ENCODE assay signal across 8 mouse cellular contexts in the genomic region with DNA sequence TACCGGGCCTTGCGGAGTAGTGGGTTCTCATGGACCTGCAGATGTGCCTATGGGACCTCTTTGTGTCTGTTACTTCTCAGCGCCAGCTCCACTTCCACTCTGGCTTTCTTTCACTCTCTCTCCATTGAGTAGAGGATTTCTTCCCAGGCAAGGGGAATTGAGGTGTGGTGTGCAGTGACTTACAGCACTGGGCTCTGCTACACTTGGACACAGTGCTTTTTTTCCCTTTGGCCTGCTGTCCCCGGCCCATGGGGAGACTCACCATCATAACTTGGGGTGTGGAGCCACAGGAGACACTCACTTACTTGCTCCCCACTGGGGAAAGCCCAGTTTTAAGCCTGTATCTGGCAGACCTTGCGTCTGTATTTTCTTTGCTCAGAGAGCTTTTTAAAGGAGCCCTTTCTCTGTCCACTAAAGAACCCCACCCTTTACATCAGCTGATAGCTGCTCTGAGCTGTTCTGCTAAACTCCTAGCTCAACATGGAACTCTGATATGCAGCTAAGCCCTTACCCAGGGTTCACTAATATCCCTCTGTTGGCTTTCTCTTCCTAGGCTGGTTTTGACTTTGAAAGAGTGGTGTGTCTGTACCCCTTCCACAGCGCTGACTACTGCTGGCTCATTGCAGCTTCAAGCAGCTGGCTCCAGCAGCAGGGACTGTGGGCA. TPM values are rescaled to one million over a fixed set of nuclear protein-coding genes. Genes with fewer than 3 reads are reported as not detected.
DNase-seq lines count a peak whose midpoint lies in the region; ATAC-seq and TF ChIP-seq lines count a peak whose summit lies in the region.

No protein-coding gene starts in this region.

- peaks cover 78% of the 10 kb centered on the region for H3K79me2 ChIP-seq in macrophage (ENCODE audit: inconsistent target)

- H3K4me2 ChIP-seq in heart, embryonic 11.5 days = peak overlapping the region; percentile 92

- H3K4me1 ChIP-seq in heart, embryonic 11.5 days (ENCODE audit: control insufficient read depth, insufficient read depth, low read length) = peaks cover 61% of the 10 kb centered on the region
- H3K4me1 ChIP-seq in bone marrow, adult 2 months (ENCODE audit: control insufficient read depth, insufficient read depth, low read length) = peaks cover 8% of the 10 kb centered on the region
- peaks cover 56% of the 10 kb centered on the region for H3K4me1 ChIP-seq in hindbrain, embryonic 10.5 days (replicated peaks)

- no peak for DNase-seq in heart, postnatal 4 days
- DNase-seq in hindbrain, embryonic 10.5 days (ENCODE audit: low spot score) = no peak
- no peak for DNase-seq in gastrocnemius, postnatal 14 days
- DNase-seq in frontal cortex, postnatal 25 days (ENCODE audit: low spot score in 2 of 2) = no peak

- peak overlapping the region; percentile 90 for H3K9ac ChIP-seq in heart, embryonic 11.5 days (ENCODE audit: low read depth, low read length)

- ATAC-seq in heart, embryonic 11.5 days (replicated peaks; ENCODE audit: insufficient number of reproducible peaks, low FRiP score, low TSS enrichment) = no peak
- ATAC-seq in erythroid progenitor cell, adult 5-6 weeks (replicated peaks; ENCODE audit: low FRiP score, poor library complexity, severe bottlenecking) = no peak

- peaks cover 16% of the 10 kb centered on the region for H3K36me3 ChIP-seq in heart, embryonic 11.5 days (ENCODE audit: control insufficient read depth, insufficient read depth, low read length)
- H3K36me3 ChIP-seq in hindbrain, embryonic 10.5 days = peaks cover 55% of the 10 kb centered on the region
- H3K36me3 ChIP-seq in macrophage (ENCODE audit: inconsistent target) = peaks cover 34% of the 10 kb centered on the region

- no peak for TF ChIP-seq CTCF in bone marrow, adult 2 months (IDR thresholded peaks at IDR 0.05; ENCODE audit: control insufficient read depth, insufficient read depth, low read length)

- 76% methylated on average over 6 of the region's 6 CpGs for WGBS in heart, embryonic 11.5 days (ENCODE audit: insufficient replicate concordance)
- 81% methylated on average over 6 of the region's 6 CpGs for WGBS in bone marrow, adult 2 months
- 92% methylated on average over 6 of the region's 6 CpGs for WGBS in hindbrain, embryonic 10.5 days
- 98% methylated on average over 6 of the region's 6 CpGs for WGBS in macrophage (ENCODE audit: missing documents)

- H3K27ac ChIP-seq in heart, embryonic 11.5 days (ENCODE audit: low read depth, low read length) = peak overlapping the region; percentile 83
- H3K27ac ChIP-seq in bone marrow, adult 2 months (ENCODE audit: control insufficient read depth, insufficient read depth, low read depth, low read length, poor library complexity) = peak overlapping the region; percentile 33; the same call in 1 of the 2 replicates
- H3K27ac ChIP-seq in hindbrain, embryonic 10.5 days = peak overlapping the region; percentile 92; the same call in 1 of the 2 replicates
- H3K27ac ChIP-seq in macrophage = 0 out of 2 replicates have a peak overlapping the region, but pooled peaks have one; percentile 82

- H3K4me3 ChIP-seq in heart, embryonic 11.5 days (ENCODE audit: low read depth, low read length) = peak overlapping the region; percentile 97
- H3K4me3 ChIP-seq in bone marrow, adult 2 months (replicated peaks; ENCODE audit: control insufficient read depth, low read depth, low read length) = peak overlapping the region; percentile 9
- peak overlapping the region; percentile 94 for H3K4me3 ChIP-seq in hindbrain, embryonic 10.5 days
- H3K4me3 ChIP-seq in macrophage (ENCODE audit: inconsistent target) = no peak overlapping the region

- TF ChIP-seq POLR2A in bone marrow, adult 2 months (IDR thresholded peaks at IDR 0.05; ENCODE audit: borderline replicate concordance, control insufficient read depth, low read depth, low read length) = no peak

- H3K9me3 ChIP-seq in heart, embryonic 11.5 days (replicated peaks; ENCODE audit: control insufficient read depth, low read length) = no peaks in the 10 kb centered on the region
- H3K9me3 ChIP-seq in hindbrain, embryonic 10.5 days = no peaks in the 10 kb centered on the region

- intact Hi-C loops in gastrocnemius, postnatal 14 days (cut with DNase I; ENCODE audit: low total_unique reads) = no loop called here

- no peaks in the 10 kb centered on the region for H3K27me3 ChIP-seq in heart, embryonic 11.5 days (ENCODE audit: control insufficient read depth, insufficient read depth, low read length)
- no peaks in the 10 kb centered on the region for H3K27me3 ChIP-seq in hindbrain, embryonic 10.5 days (ENCODE audit: insufficient read depth, poor library complexity, severe bottlenecking)

RNA-seq across cellular contexts. Expression of gene Ehd1, which starts 3.1 kb away (rescaled TPM):
- polyA plus RNA-seq in heart, embryonic 11.5 days (2014; fragmentation: Nextera tagmentation; extraction: Ambion mirVana) = 70.0 and 82.8 TPM in 2 replicates
- total RNA-seq in heart, postnatal 4 days (2021) = 100 to 1,000 TPM in 1 of 2 experiments, 10 to 100 TPM in 1; 97.8 to 114 TPM
- 40.0 and 63.1 TPM in 2 replicates for polyA plus RNA-seq in bone marrow, adult 2 months (2011; ENCODE audit: insufficient read depth, insufficient read length, low replicate concordance, missing spikeins)
- 87.8 and 103 TPM in 2 replicates for polyA plus RNA-seq in hindbrain, embryonic 10.5 days (2016; fragmentation: Nextera tagmentation; extraction: Ambion mirVana)
- total RNA-seq in macrophage (2018; cell fraction: chromatin; rRNA removed) = 1,000 to 10,000 TPM in 4 of 26 experiments, 100 to 1,000 TPM in 20, 10 to 100 TPM in 2; 36.6 to 1,396 (median 780) TPM
- 100 to 1,000 TPM in 20 of 26 experiments, 10 to 100 TPM in 6; 47.9 to 723 (median 253) TPM for total RNA-seq in macrophage (2018; cell fraction: cytosol; rRNA removed)
- 1,000 to 10,000 TPM in 5 of 26 experiments, 100 to 1,000 TPM in 20, 10 to 100 TPM in 1; 56.7 to 1,172 (median 683) TPM for total RNA-seq in macrophage (2018; cell fraction: nucleus; rRNA removed)
- polyA plus RNA-seq in macrophage (2018) = 42.9 to 146 TPM (median 81.6 TPM) in 3 replicates
- total RNA-seq in erythroid progenitor cell, adult 5-6 weeks (2015; ENCODE audit: low replicate concordance) = 20.1 and 23.4 TPM in 2 replicates
- 17.5 and 30.7 TPM in 2 replicates for total RNA-seq in erythroid progenitor cell, adult 5-6 weeks (2017; ENCODE audit: low replicate concordance)
- 10 to 100 TPM; 40.5 to 50.8 TPM for total RNA-seq in gastrocnemius, postnatal 14 days (2021)

RNA-seq across cellular contexts. Expression of gene Cdc42bpg, which starts 26.6 kb away (rescaled TPM):
- 0.44 and 0.74 TPM in 2 replicates for polyA plus RNA-seq in heart, embryonic 11.5 days (2014; fragmentation: Nextera tagmentation; extraction: Ambion mirVana)
- 1 to 10 TPM; 8.2 to 10.0 TPM for total RNA-seq in heart, postnatal 4 days (2021)
- 7.2 and 13.6 TPM in 2 replicates for polyA plus RNA-seq in bone marrow, adult 2 months (2011; ENCODE audit: insufficient read depth, insufficient read length, low replicate concordance, missing spikeins)
- 0.29 and 0.37 TPM in 2 replicates for polyA plus RNA-seq in hindbrain, embryonic 10.5 days (2016; fragmentation: Nextera tagmentation; extraction: Ambion mirVana)
- total RNA-seq in macrophage (2018; cell fraction: chromatin; rRNA removed) = 10 to 100 TPM in 23 of 26 experiments, 1 to 10 TPM in 3; 7.2 to 46.1 (median 15.0) TPM
- total RNA-seq in macrophage (2018; cell fraction: cytosol; rRNA removed) = 1 to 10 TPM; 2.1 to 4.4 (median 3.3) TPM
- 10 to 100 TPM in 8 of 26 experiments, 1 to 10 TPM in 18; 5.7 to 31.4 (median 9.1) TPM for total RNA-seq in macrophage (2018; cell fraction: nucleus; rRNA removed)
- 1.3 to 3.5 TPM (median 2.8 TPM) in 3 replicates for polyA plus RNA-seq in macrophage (2018)
- 0.36 TPM in 1 of 2 replicates, not detected in the other for total RNA-seq in erythroid progenitor cell, adult 5-6 weeks (2015; ENCODE audit: low replicate concordance)
- 1.4 and 1.5 TPM in 2 replicates for total RNA-seq in erythroid progenitor cell, adult 5-6 weeks (2017; ENCODE audit: low replicate concordance)
- total RNA-seq in gastrocnemius, postnatal 14 days (2021) = 1 to 10 TPM; 3.4 to 3.9 TPM

RNA-seq across cellular contexts. Expression of gene Atg2a, which starts 38.1 kb away (rescaled TPM):
- 6.1 and 8.4 TPM in 2 replicates for polyA plus RNA-seq in heart, embryonic 11.5 days (2014; fragmentation: Nextera tagmentation; extraction: Ambion mirVana)
- total RNA-seq in heart, postnatal 4 days (2021) = 10 to 100 TPM; 15.9 to 16.2 TPM
- 17.0 and 36.4 TPM in 2 replicates for polyA plus RNA-seq in bone marrow, adult 2 months (2011; ENCODE audit: insufficient read depth, insufficient read length, low replicate concordance, missing spikeins)
- 10.3 and 14.9 TPM in 2 replicates for polyA plus RNA-seq in hindbrain, embryonic 10.5 days (2016; fragmentation: Nextera tagmentation; extraction: Ambion mirVana)
- 100 to 1,000 TPM in 4 of 26 experiments, 10 to 100 TPM in 22; 17.5 to 129 (median 52.1) TPM for total RNA-seq in macrophage (2018; cell fraction: chromatin; rRNA removed)
- 10 to 100 TPM in 23 of 26 experiments, 1 to 10 TPM in 3; 8.3 to 21.6 (median 12.5) TPM for total RNA-seq in macrophage (2018; cell fraction: cytosol; rRNA removed)
- 10 to 100 TPM; 14.1 to 89.1 (median 25.2) TPM for total RNA-seq in macrophage (2018; cell fraction: nucleus; rRNA removed)
- polyA plus RNA-seq in macrophage (2018) = 8.9 to 17.0 TPM (median 9.9 TPM) in 3 replicates
- total RNA-seq in erythroid progenitor cell, adult 5-6 weeks (2015; ENCODE audit: low replicate concordance) = 13.8 and 18.0 TPM in 2 replicates
- total RNA-seq in erythroid progenitor cell, adult 5-6 weeks (2017; ENCODE audit: low replicate concordance) = 18.4 and 18.6 TPM in 2 replicates
- total RNA-seq in gastrocnemius, postnatal 14 days (2021) = 10 to 100 TPM; 12.7 to 14.6 TPM

RNA-seq across cellular contexts. Expression of gene Ppp2r5b, which starts 43.9 kb away (rescaled TPM):
- 22.2 and 27.7 TPM in 2 replicates for polyA plus RNA-seq in heart, embryonic 11.5 days (2014; fragmentation: Nextera tagmentation; extraction: Ambion mirVana)
- 10 to 100 TPM; 30.1 to 30.2 TPM for total RNA-seq in heart, postnatal 4 days (2021)
- 21.0 and 43.9 TPM in 2 replicates for polyA plus RNA-seq in bone marrow, adult 2 months (2011; ENCODE audit: insufficient read depth, insufficient read length, low replicate concordance, missing spikeins)
- polyA plus RNA-seq in hindbrain, embryonic 10.5 days (2016; fragmentation: Nextera tagmentation; extraction: Ambion mirVana) = 37.8 and 53.8 TPM in 2 replicates
- 10 to 100 TPM; 11.5 to 64.1 (median 27.1) TPM for total RNA-seq in macrophage (2018; cell fraction: chromatin; rRNA removed)
- 10 to 100 TPM; 12.1 to 21.9 (median 17.3) TPM for total RNA-seq in macrophage (2018; cell fraction: cytosol; rRNA removed)
- total RNA-seq in macrophage (2018; cell fraction: nucleus; rRNA removed) = 10 to 100 TPM in 25 of 26 experiments, 1 to 10 TPM in 1; 9.2 to 51.7 (median 18.5) TPM
- 11.2 to 16.0 TPM (median 14.6 TPM) in 3 replicates for polyA plus RNA-seq in macrophage (2018)
- total RNA-seq in erythroid progenitor cell, adult 5-6 weeks (2015; ENCODE audit: low replicate concordance) = 52.6 and 79.6 TPM in 2 replicates
- total RNA-seq in erythroid progenitor cell, adult 5-6 weeks (2017; ENCODE audit: low replicate concordance) = 117 and 224 TPM in 2 replicates
- 10 to 100 TPM; 22.4 to 24.7 TPM for total RNA-seq in gastrocnemius, postnatal 14 days (2021)

RNA-seq across cellular contexts. Expression of gene Gpha2, which starts 53.4 kb away (rescaled TPM):
- polyA plus RNA-seq in heart, embryonic 11.5 days (2014; fragmentation: Nextera tagmentation; extraction: Ambion mirVana) = 0.29 TPM in 1 of 2 replicates, not detected in the other
- not detected for total RNA-seq in heart, postnatal 4 days (2021)
- not detected in 2 replicates for polyA plus RNA-seq in bone marrow, adult 2 months (2011; ENCODE audit: insufficient read depth, insufficient read length, low replicate concordance, missing spikeins)
- 0.57 TPM in 1 of 2 replicates, not detected in the other for polyA plus RNA-seq in hindbrain, embryonic 10.5 days (2016; fragmentation: Nextera tagmentation; extraction: Ambion mirVana)
- 1 to 10 TPM in 8 of 26 experiments, under 1 TPM in 1, not detected in 17; 0.97 to 2.7 (median 1.6) TPM for total RNA-seq in macrophage (2018; cell fraction: chromatin; rRNA removed)
- not detected for total RNA-seq in macrophage (2018; cell fraction: cytosol; rRNA removed)
- 1 to 10 TPM in 7 of 26 experiments, under 1 TPM in 1, not detected in 18; 0.82 to 2.5 (median 1.7) TPM for total RNA-seq in macrophage (2018; cell fraction: nucleus; rRNA removed)
- not detected in 3 replicates for polyA plus RNA-seq in macrophage (2018)
- not detected in 2 replicates for total RNA-seq in erythroid progenitor cell, adult 5-6 weeks (2015; ENCODE audit: low replicate concordance)
- not detected in 2 replicates for total RNA-seq in erythroid progenitor cell, adult 5-6 weeks (2017; ENCODE audit: low replicate concordance)
- not detected for total RNA-seq in gastrocnemius, postnatal 14 days (2021)

Comparison
In these comparisons a context has a peak if more than half of its experiments do, and no peak if none do; other contexts are left out.
1. H3K27ac ChIP-seq: peak in every context shown above with its lines; median percentile 92 in hindbrain, embryonic 10.5 days; 83 in heart, embryonic 11.5 days; 82 in macrophage; 33 in bone marrow, adult 2 months.